8 mouse cellular contexts compared by ENCODE assay signal in the genomic region with DNA sequence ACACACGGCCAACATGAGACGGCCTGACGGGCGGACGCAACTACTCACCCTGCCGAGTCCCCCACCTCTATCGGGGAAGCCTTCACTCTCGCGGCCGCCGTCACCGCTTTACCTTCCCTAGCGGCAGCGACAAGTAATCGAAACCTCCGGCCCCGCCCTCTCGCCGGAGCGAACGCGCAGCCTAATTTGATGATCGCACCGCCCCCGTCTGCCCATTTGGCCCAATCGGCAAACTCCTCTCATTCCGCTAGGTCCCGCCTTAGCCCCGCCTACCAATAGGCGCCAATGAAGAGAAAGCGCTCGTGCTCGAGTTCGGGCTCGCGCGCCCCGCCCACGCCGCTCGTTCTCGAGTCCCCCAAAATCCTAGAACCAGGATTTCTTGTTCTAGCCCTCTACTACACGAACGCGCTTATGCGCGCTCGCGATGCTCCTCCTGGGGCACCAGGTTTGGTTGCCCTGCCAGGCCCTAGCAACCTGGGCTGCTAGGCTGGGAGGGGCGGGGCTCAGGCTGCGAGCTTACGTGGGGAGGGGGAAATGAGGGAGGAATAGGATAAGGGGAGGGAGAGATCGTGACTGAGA. TPM values are rescaled to one million over a fixed set of nuclear protein-coding genes. Genes with fewer than 3 reads are reported as not detected.
A peak's percentile ranks its signal among the peaks of the same experiment; 100 is the strongest.
DNase-seq lines count a peak whose midpoint lies in the region; ATAC-seq and TF ChIP-seq lines count a peak whose summit lies in the region.

A gene (minus strand): TSS at position 162 of the 579 bp plus-strand sequence.

- H3K9me3 ChIP-seq in embryonic facial prominence, embryonic 13.5 days = no peaks in the 10 kb centered on the region
- H3K9me3 ChIP-seq in limb, embryonic 13.5 days = no peaks in the 10 kb centered on the region
- H3K9me3 ChIP-seq in midbrain, embryonic 16.5 days (replicated peaks; ENCODE audit: control insufficient read depth, low read length, poor library complexity, severe bottlenecking) = no peaks in the 10 kb centered on the region

- peak within 1 kb of the TSS; percentile 72 for H3K9ac ChIP-seq in embryonic facial prominence, embryonic 13.5 days
- peak within 1 kb of the TSS; percentile 77 for H3K9ac ChIP-seq in heart, adult 2 months (ENCODE audit: low read depth, low read length)
- H3K9ac ChIP-seq in limb, embryonic 13.5 days = peak within 1 kb of the TSS; percentile 68
- H3K9ac ChIP-seq in midbrain, embryonic 16.5 days (ENCODE audit: low read depth, low read length) = peak within 1 kb of the TSS; percentile 74

- H3K4me3 ChIP-seq in embryonic facial prominence, embryonic 13.5 days = peak within 1 kb of the TSS; percentile 56
- H3K4me3 ChIP-seq in heart, adult 2 months = peak within 1 kb of the TSS; percentile 68
- H3K4me3 ChIP-seq in limb, embryonic 13.5 days = peak within 1 kb of the TSS; percentile 59
- H3K4me3 ChIP-seq in midbrain, embryonic 16.5 days (ENCODE audit: low read depth, low read length) = peak within 1 kb of the TSS; percentile 62

- TF ChIP-seq CTCF in heart, adult 2 months (IDR thresholded peaks at IDR 0.05) = peak; percentile 66

- H3K4me1 ChIP-seq in embryonic facial prominence, embryonic 13.5 days = no peaks in the 10 kb centered on the region
- no peaks in the 10 kb centered on the region for H3K4me1 ChIP-seq in heart, adult 2 months (ENCODE audit: control insufficient read depth, insufficient read depth, low read length)
- H3K4me1 ChIP-seq in limb, embryonic 13.5 days = no peaks in the 10 kb centered on the region
- H3K4me1 ChIP-seq in midbrain, embryonic 16.5 days (ENCODE audit: control insufficient read depth, insufficient read depth, low read length) = peaks cover 3% of the 10 kb centered on the region; the same call in 1 of the 2 replicates

- peak; percentile 86 for TF ChIP-seq POLR2A in heart, adult 2 months (IDR thresholded peaks at IDR 0.05; ENCODE audit: insufficient read depth, low read depth, low read length)

- peak; percentile 93 for ATAC-seq in embryonic facial prominence, embryonic 13.5 days (ENCODE audit: insufficient number of reproducible peaks, insufficient read depth, low FRiP score, low TSS enrichment, low read depth)
- ATAC-seq in limb, embryonic 13.5 days (ENCODE audit: low FRiP score, low read depth) = peak; percentile 96
- peak; percentile 96 for ATAC-seq in midbrain, embryonic 16.5 days

- peak; percentile 97 for DNase-seq in 3134 (ENCODE audit: extremely low read depth, insufficient read length, low spot score)
- peak; percentile 94 for DNase-seq in adrenal gland, postnatal 36 days
- DNase-seq in heart, adult 2 months = peak; percentile 92 to 95
- peak; percentile 95 to 96 for DNase-seq in kidney, adult 8-10 months
- DNase-seq in spleen, postnatal 10 days (ENCODE audit: low spot score in 2 of 2) = peak; percentile 75 to 93

- H3K27me3 ChIP-seq in embryonic facial prominence, embryonic 13.5 days = peaks cover 30% of the 10 kb centered on the region
- H3K27me3 ChIP-seq in heart, adult 2 months (ENCODE audit: control insufficient read depth, insufficient read depth, low read length) = no peaks in the 10 kb centered on the region
- peaks cover 35% of the 10 kb centered on the region for H3K27me3 ChIP-seq in limb, embryonic 13.5 days
- H3K27me3 ChIP-seq in midbrain, embryonic 16.5 days (ENCODE audit: control insufficient read depth, insufficient read depth, low read depth, low read length) = no peaks in the 10 kb centered on the region

- TF ChIP-seq EP300 in heart, adult 2 months (IDR thresholded peaks at IDR 0.05; ENCODE audit: insufficient read depth, low read depth, low read length) = no peak

- WGBS in embryonic facial prominence, embryonic 13.5 days = 20% methylated on average over 53 of the region's 53 CpGs
- WGBS in heart, adult 2 months = 18% methylated on average over 53 of the region's 53 CpGs
- 20% methylated on average over 53 of the region's 53 CpGs for WGBS in limb, embryonic 13.5 days
- WGBS in midbrain, embryonic 16.5 days = 19% methylated on average over 52 of the region's 53 CpGs

- H3K79me2 ChIP-seq in heart, adult 2 months (replicated peaks; ENCODE audit: control insufficient read depth, insufficient read depth, low read length) = no peaks in the 10 kb centered on the region

- peak within 1 kb of the TSS; percentile 62 for H3K4me2 ChIP-seq in embryonic facial prominence, embryonic 13.5 days
- peak within 1 kb of the TSS; percentile 66 for H3K4me2 ChIP-seq in limb, embryonic 13.5 days (replicated peaks)
- peak within 1 kb of the TSS; percentile 52 for H3K4me2 ChIP-seq in midbrain, embryonic 16.5 days (ENCODE audit: low read length)

- intact Hi-C loops in heart, adult 2 months (cut with DNase I) = loop anchor here (2.0 to 5.0 kb wide), 2 partner anchors 228 to 857 kb away; a partner anchor contains a TSS

- H3K27ac ChIP-seq in embryonic facial prominence, embryonic 13.5 days = peak within 1 kb of the TSS; percentile 60
- H3K27ac ChIP-seq in heart, adult 2 months = peak within 1 kb of the TSS; percentile 58
- peak within 1 kb of the TSS; percentile 63 for H3K27ac ChIP-seq in limb, embryonic 13.5 days
- H3K27ac ChIP-seq in midbrain, embryonic 16.5 days (ENCODE audit: low read length) = peak within 1 kb of the TSS; percentile 85

- no peaks in the 10 kb centered on the region for H3K36me3 ChIP-seq in embryonic facial prominence, embryonic 13.5 days
- H3K36me3 ChIP-seq in heart, adult 2 months (ENCODE audit: control insufficient read depth, insufficient read depth, low read length) = no peaks in the 10 kb centered on the region
- H3K36me3 ChIP-seq in limb, embryonic 13.5 days = no peaks in the 10 kb centered on the region
- no peaks in the 10 kb centered on the region for H3K36me3 ChIP-seq in midbrain, embryonic 16.5 days (ENCODE audit: control insufficient read depth, insufficient read depth, low read length)

RNA-seq across cellular contexts. Expression of the gene that starts here (rescaled TPM):
- 10 to 100 TPM; 17.5 to 24.1 TPM for total RNA-seq in adrenal gland, postnatal 36 days (2021)
- 3.0 and 3.4 TPM in 2 replicates for polyA plus RNA-seq in embryonic facial prominence, embryonic 13.5 days (2015; fragmentation: Nextera tagmentation; extraction: Ambion mirVana)
- total RNA-seq in heart, adult 2 months (2021) = 1 to 10 TPM; 5.6 to 6.6 TPM
- polyA plus RNA-seq in heart, adult 2 months (2012; rRNA removed) = 1.3 and 2.5 TPM in 2 replicates
- polyA plus RNA-seq in limb, embryonic 13.5 days (2015; fragmentation: Nextera tagmentation; extraction: Ambion mirVana) = 2.1 and 2.3 TPM in 2 replicates
- 4.7 and 4.8 TPM in 2 replicates for polyA plus RNA-seq in midbrain, embryonic 16.5 days (2015; fragmentation: Nextera tagmentation; extraction: Ambion mirVana)

Comparison
In these comparisons a context has a peak if more than half of its experiments do, and no peak if none do; other contexts are left out.
1. Peak in every context shown above with its lines: DNase-seq, ATAC-seq, H3K4me3 ChIP-seq and H3K27ac ChIP-seq.